Mouse (Mus musculus) midbrain, postnatal 0 days (tissue): Measurements from ENCODE around the gene Gm5615. TPM values are rescaled to one million over a fixed set of nuclear protein-coding genes. Genes with fewer than 3 reads are reported as not detected.

Experiments
- ATAC-seq: fragments of 200-750 bp; cut with Nextera tagmentation; 2 replicates; pipeline ENCODE4 v1.8.0; 2017; ENCODE audit warnings: moderate number of reproducible peaks, mild to moderate bottlenecking, moderate TSS enrichment, moderate library complexity; ENCODE audit not compliant: low FRiP score
- DNase-seq: peaks from one replicate; pipeline ENCODE4 v3.0.0-alpha.2; 2015; ENCODE audit warnings: low spot score
- H3K27ac ChIP-seq: fragments of 300-500 bp; sonication (generic); 2 replicates; pipeline ENCODE4 v1.5.1; 2014; ENCODE audit warnings: low read depth, mild to moderate bottlenecking, low read length, mixed read lengths
- H3K27me3 ChIP-seq: fragments of 300-500 bp; sonication (generic); 2 replicates; pipeline ENCODE4 v1.6.1; 2014; ENCODE audit warnings: low read length, control low read depth, mixed read lengths; ENCODE audit not compliant: insufficient read depth
- H3K36me3 ChIP-seq: fragments of 300-500 bp; sonication (generic); 2 replicates; pipeline ENCODE4 v1.6.1; 2014; ENCODE audit warnings: low read length, control low read depth, mixed read lengths; ENCODE audit not compliant: insufficient read depth
- H3K4me1 ChIP-seq: fragments of 300-500 bp; sonication (generic); 2 replicates; pipeline ENCODE4 v1.6.1; 2014; ENCODE audit warnings: mild to moderate bottlenecking, control low read depth, antibody characterized with exemption, low read length, mixed read lengths; ENCODE audit not compliant: insufficient read depth
- H3K4me2 ChIP-seq: fragments of 300-500 bp; sonication (generic); 2 replicates; pipeline ENCODE4 v1.6.1; 2014; ENCODE audit warnings: low read depth, mild to moderate bottlenecking, low read length, mixed read lengths; ENCODE audit not compliant: poor library complexity, severe bottlenecking
- H3K4me3 ChIP-seq: fragments of 300-500 bp; sonication (generic); 2 replicates; pipeline ENCODE4 v1.5.1; 2014; ENCODE audit warnings: low read depth, mild to moderate bottlenecking, low read length, moderate library complexity
- H3K9ac ChIP-seq: fragments of 300-500 bp; sonication (generic); replicated peaks from 2 replicates; pipeline ENCODE4 v1.6.1; 2014; ENCODE audit warnings: mild to moderate bottlenecking, low read length, moderate library complexity, mixed read lengths; ENCODE audit not compliant: poor library complexity, severe bottlenecking
- H3K9me3 ChIP-seq: fragments of 300-500 bp; sonication (generic); 2 replicates; pipeline ENCODE4 v1.6.1; 2016; ENCODE audit warnings: low read length, control low read depth
- CTCF ChIP-seq: IDR thresholded peaks from 2 replicates; pipeline ENCODE4 v1.5.1; 2016; ENCODE audit warnings: antibody characterized with exemption, mild to moderate bottlenecking
- WGBS: fragments of 180-500 bp; shearing (Covaris S2); extraction: QIAGEN DNeasy Blood & Tissue Kit; methylation state at CpG from one replicate; pipeline ENCODE4 v1.1.7; 2014; 5-methylcytosine and 5-hydroxymethylcytosine counted together
- polyA plus RNA-seq: library from polyadenylated mRNA; unstranded; fragments of >200 nt; fragmentation: Nextera tagmentation; extraction: Ambion mirVana; gene quantifications from 2 replicates; pipeline ENCODE4 v1.2.1, GENCODE M21; 2015
- total RNA-seq: library from RNA; depleted of rRNA; stranded (reverse); fragments of >200 nt; gene quantifications from 2 replicates; pipeline ENCODE4 v1.2.3, GENCODE M21; 2014; rRNA removed

Gm5615 gene
- total RNA-seq (not detected in 2 replicates), polyA plus RNA-seq (not detected in 2 replicates)

- DNase-seq = no peak
- no peak for ATAC-seq
- H3K9ac ChIP-seq = no peak within 1 kb of the TSS
- H3K36me3 ChIP-seq = no peaks in the 10 kb centered on the region
- H3K4me3 ChIP-seq = no peak within 1 kb of the TSS
- no peaks in the 10 kb centered on the region for H3K27me3 ChIP-seq
- no peaks in the 10 kb centered on the region for H3K4me1 ChIP-seq
- WGBS = 93% methylated on average over 2 of the region's 2 CpGs
- no peak for TF ChIP-seq CTCF
- H3K4me2 ChIP-seq = no peak within 1 kb of the TSS
- 0 out of 2 replicates have a peak, but pooled peaks cover 5% of the 10 kb centered on the region for H3K9me3 ChIP-seq
- H3K27ac ChIP-seq = no peak within 1 kb of the TSS
Observed at GRCm38 (mm10) chr9:36541863-36542262, at the start of gene Gm5615. Gene Gm5615 (minus strand): TSS chr9:36541963.

GRCm38 (mm10) chr9:36582535-36582934 is 40.8 kb upstream of the Gm5615 start, which contains the start of gene Gm17689:
Gene Gm17689 (minus strand): TSS chr9:36582635.
- H3K9ac ChIP-seq = no peak within 1 kb of the TSS
- 0 out of 2 replicates have a peak, but pooled peaks cover 12% of the 10 kb centered on the region for H3K9me3 ChIP-seq
- H3K27me3 ChIP-seq = no peaks in the 10 kb centered on the region
- 66% methylated on average over 1 of the region's 1 CpGs for WGBS
- no peaks in the 10 kb centered on the region for H3K4me1 ChIP-seq
- no peak for TF ChIP-seq CTCF
- H3K4me3 ChIP-seq = no peak within 1 kb of the TSS
- ATAC-seq (no peak), DNase-seq (no peak)
- no peaks in the 10 kb centered on the region for H3K36me3 ChIP-seq
- H3K27ac ChIP-seq = no peak within 1 kb of the TSS
- no peak within 1 kb of the TSS for H3K4me2 ChIP-seq

- no peak for TF ChIP-seq CTCF
- Histone ChIP-seq H3K4me2 (no peak overlapping the region), H3K36me3 (no peaks in the 10 kb centered on the region), H3K4me3 (no peak overlapping the region), H3K27me3 (no peaks in the 10 kb centered on the region), H3K4me1 (no peaks in the 10 kb centered on the region), H3K9me3 (peaks cover 18% of the 10 kb centered on the region; the same call in 1 of the 2 replicates), H3K27ac (no peak overlapping the region), H3K9ac (no peak overlapping the region)
- ATAC-seq (no peak), DNase-seq (no peak)
- 74% methylated on average over 5 of the region's 5 CpGs for WGBS
Observed at GRCm38 (mm10) chr9:36504211-36504610, 37.6 kb downstream of the Gm5615 start.

- H3K9ac ChIP-seq = no peak overlapping the region
- H3K9me3 ChIP-seq = peaks cover 13% of the 10 kb centered on the region; the same call in 1 of the 2 replicates
- 59% methylated on average over 1 of the region's 1 CpGs for WGBS
- DNase-seq = no peak
- H3K4me3 ChIP-seq = no peak overlapping the region
- H3K4me1 ChIP-seq = no peaks in the 10 kb centered on the region
- no peaks in the 10 kb centered on the region for H3K27me3 ChIP-seq
- no peaks in the 10 kb centered on the region for H3K36me3 ChIP-seq
- TF ChIP-seq CTCF = no peak
- no peak for ATAC-seq
- no peak overlapping the region for H3K4me2 ChIP-seq
- no peak overlapping the region for H3K27ac ChIP-seq
Observed at GRCm38 (mm10) chr9:36495824-36496223, 45.9 kb downstream of the Gm5615 start.

GRCm38 (mm10) chr9:36494501-36495220 is 47.1 kb downstream of the Gm5615 start:
- Histone ChIP-seq H3K4me1 (no peaks in the 10 kb centered on the region), H3K36me3 (no peaks in the 10 kb centered on the region), H3K27ac (no peak overlapping the region), H3K4me2 (no peak overlapping the region), H3K27me3 (no peaks in the 10 kb centered on the region), H3K9ac (no peak overlapping the region), H3K9me3 (peaks cover 13% of the 10 kb centered on the region; the same call in 1 of the 2 replicates), H3K4me3 (no peak overlapping the region)
- ATAC-seq (no peak), DNase-seq (no peak)
- TF ChIP-seq CTCF = no peak
- WGBS = 86% methylated on average over 4 of the region's 4 CpGs

Other genes with a start within 250 kb of the Gm5615 start
- gene Gm7257, start 110.1 kb downstream of the Gm5615 start, total RNA-seq = not detected in 2 replicates
- gene Gm7257, start 110.1 kb downstream of the Gm5615 start, polyA plus RNA-seq = not detected in 2 replicates
- gene Gm9513, start 66.3 kb downstream of the Gm5615 start, total RNA-seq = not detected in 2 replicates
- not detected in 2 replicates for gene Gm9513, start 66.3 kb downstream of the Gm5615 start, polyA plus RNA-seq
- not detected in 2 replicates for gene Gm17689, start 40.7 kb upstream of the Gm5615 start, total RNA-seq
- gene Gm17689, start 40.7 kb upstream of the Gm5615 start, polyA plus RNA-seq = not detected in 2 replicates
- gene A630095E13Rik, start 101.4 kb upstream of the Gm5615 start, total RNA-seq = not detected in 2 replicates
- gene A630095E13Rik, start 101.4 kb upstream of the Gm5615 start, polyA plus RNA-seq = not detected in 2 replicates
- gene Acrv1, start 151.3 kb upstream of the Gm5615 start, total RNA-seq = not detected in 2 replicates
- not detected in 2 replicates for gene Acrv1, start 151.3 kb upstream of the Gm5615 start, polyA plus RNA-seq
- gene Chek1, start 185.1 kb upstream of the Gm5615 start, total RNA-seq = 3.4 and 3.7 TPM in 2 replicates
- gene Chek1, start 185.1 kb upstream of the Gm5615 start, polyA plus RNA-seq = 1.9 and 2.9 TPM in 2 replicates
- gene Stt3a, start 225.7 kb upstream of the Gm5615 start, total RNA-seq = 62.1 and 64.4 TPM in 2 replicates
- 63.3 and 73.6 TPM in 2 replicates for gene Stt3a, start 225.7 kb upstream of the Gm5615 start, polyA plus RNA-seq